ENCODE assay signal across 1 mouse cellular context in the genomic region with DNA sequence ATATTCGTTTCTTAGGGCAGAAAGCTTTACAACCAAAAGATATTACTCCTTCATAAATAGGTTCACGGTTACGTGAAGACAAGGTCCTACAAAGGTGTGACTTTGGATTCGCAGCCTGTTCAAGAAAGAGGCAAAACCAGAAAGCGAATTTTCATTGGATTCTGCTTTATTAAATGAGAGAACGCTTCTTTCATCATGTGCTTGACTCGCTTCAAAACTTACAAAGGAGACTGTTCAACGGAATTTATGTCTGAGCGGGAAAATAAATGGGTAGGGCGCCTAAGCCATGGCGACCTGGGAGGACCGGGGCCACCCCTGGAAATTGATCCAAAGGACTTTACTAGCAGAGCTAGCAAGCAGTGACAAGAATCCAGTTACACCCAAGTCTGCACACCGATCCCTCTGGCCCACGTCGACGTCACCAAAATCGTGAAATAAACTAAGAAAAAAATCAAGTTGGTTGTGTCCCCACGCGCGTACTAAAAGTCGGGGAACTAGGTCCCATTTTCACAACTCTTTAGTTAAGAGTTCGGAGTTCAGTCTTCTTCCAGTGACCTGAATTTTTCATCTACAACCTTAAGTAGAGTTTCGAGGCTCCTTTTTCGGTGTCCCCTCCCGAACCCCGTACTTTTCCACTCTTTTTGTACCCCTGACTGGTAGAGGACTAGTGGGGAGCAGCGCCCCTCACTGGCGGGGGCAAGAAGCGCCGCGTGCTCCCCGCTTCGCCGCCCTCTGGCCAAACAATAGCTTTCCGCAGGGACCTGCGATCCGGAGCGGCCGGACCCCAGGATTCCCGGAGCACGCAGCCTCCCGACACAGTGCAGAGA.
TF ChIP-seq lines count a peak whose summit lies in the region.

No protein-coding gene starts in this region.

TF ChIP-seq in MEL, 35 proteins besides CTCF, POLR2A, EP300 and RAD21 (continued from another document):
- TF ChIP-seq POLR2AphosphoS2 (IDR thresholded peaks at IDR 0.05; ENCODE audit: low read length) (no peak), ZMIZ1 (IDR thresholded peaks at IDR 0.05; ENCODE audit: low read depth, low read length) (no peak), POLR2AphosphoS5 (IDR thresholded peaks at IDR 0.05; ENCODE audit: borderline replicate concordance, low read depth, low read length) (no peak), MYB (IDR thresholded peaks at IDR 0.05; ENCODE audit: low read depth, low read length) (no peak), JUND (IDR thresholded peaks at IDR 0.05; ENCODE audit: low read depth, low read length) (no peak)
